Mouse (Mus musculus) spleen, adult 2 months (tissue): ENCODE measurements at regions not wholly inside any gene's neighbourhood (a gene's known extent, or its start where the extent isn't known, plus 50 kb on each side); places are given as distances from the start of the nearest gene placed in this dataset.
"Not testable (repeated sequence)": the region's sequence is repeated elsewhere in the genome, so short reads cannot be mapped to it uniquely, and the experiment has no call there.

Source experiments
- CTCF ChIP-seq: fragments of 200-500 bp; IDR thresholded peaks from 2 replicates; pipeline ENCODE4 v1.5.1; 2011; ENCODE audit warnings: mild to moderate bottlenecking, inconsistent platforms; ENCODE audit not compliant: insufficient read depth, insufficient read length, insufficient replicate concordance; ENCODE audit errors: extremely low read depth
- POLR2A ChIP-seq: fragments of 200-500 bp; IDR thresholded peaks from 2 replicates; pipeline ENCODE4 v1.6.1; 2011; ENCODE audit warnings: low read depth, low read length, inconsistent platforms

DNA sequence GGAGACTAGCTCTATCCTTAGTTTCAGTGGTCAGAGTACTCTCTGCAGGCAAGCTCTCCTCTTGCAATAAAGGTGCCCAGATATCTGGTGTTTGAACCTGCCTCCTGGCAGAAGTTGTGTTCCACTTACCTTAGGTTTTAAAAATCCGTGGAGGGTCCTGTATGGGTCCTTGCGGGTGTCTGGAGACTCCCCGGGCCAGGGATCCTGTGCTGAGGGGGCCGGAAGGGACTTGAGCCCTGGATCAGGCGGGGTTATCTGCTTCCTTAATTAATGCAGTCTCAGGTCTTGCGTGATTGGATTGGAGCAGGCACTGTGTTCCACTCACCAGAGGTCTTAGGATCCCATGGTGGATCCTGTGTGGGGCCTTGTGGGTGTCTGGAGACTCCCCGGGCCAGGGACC lies 103.0 kb upstream of the Speer2 start:
- not testable (repeated sequence) for TF ChIP-seq CTCF, POLR2A
